Mouse (Mus musculus): ENCODE results near the gene Tgfb3. TPM values are rescaled to one million over a fixed set of nuclear protein-coding genes. Genes with fewer than 3 reads are reported as not detected.

Gene Tgfb3
- polyA plus RNA-seq, 1 experiment from 2014 or later = 7.0 TPM

- WGBS = 84% methylated on average over 3 of the region's 3 CpGs
- no peaks in the 10 kb centered on the region for H3K27me3 ChIP-seq (ENCODE audit: insufficient read depth, poor library complexity, severe bottlenecking)
- no peaks in the 10 kb centered on the region for H3K9me3 ChIP-seq
- H3K36me3 ChIP-seq = peaks cover 38% of the 10 kb centered on the region
- no peak for DNase-seq (ENCODE audit: low spot score)
- H3K4me1 ChIP-seq (replicated peaks) = peaks cover 37% of the 10 kb centered on the region
- no peak overlapping the region for H3K4me3 ChIP-seq
- H3K27ac ChIP-seq = no peak overlapping the region
Measured at GRCm38 (mm10) chr12:86100711-86101110, 21.9 kb upstream of the Tgfb3 start.

DNA sequence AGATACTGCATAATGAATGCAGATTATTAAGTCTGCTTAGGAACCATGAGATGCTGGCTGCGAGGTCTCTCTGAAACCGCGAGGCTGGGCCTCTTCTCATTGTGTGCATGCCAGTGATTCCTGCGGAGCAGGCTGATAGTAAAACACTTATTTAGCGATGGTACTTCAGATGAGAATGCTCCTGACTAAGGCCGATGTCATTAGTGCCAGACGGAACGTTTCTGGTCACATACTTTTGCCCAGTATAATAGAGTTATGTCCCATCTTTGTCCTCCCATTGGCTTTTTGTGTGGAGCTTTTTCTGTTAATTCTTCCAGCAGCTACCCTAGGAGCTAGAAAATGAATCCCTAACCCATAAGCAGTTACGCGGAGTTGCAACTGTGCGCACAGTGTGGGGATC, 18.9 kb upstream of the Tgfb3 start:
- WGBS = 80% methylated on average over 11 of the region's 11 CpGs
- no peaks in the 10 kb centered on the region for H3K27me3 ChIP-seq (ENCODE audit: insufficient read depth, poor library complexity, severe bottlenecking)
- peaks cover 13% of the 10 kb centered on the region for H3K4me1 ChIP-seq (replicated peaks)
- H3K4me3 ChIP-seq = no peak overlapping the region
- H3K27ac ChIP-seq = no peak overlapping the region
- no peaks in the 10 kb centered on the region for H3K9me3 ChIP-seq
- no peak for DNase-seq (ENCODE audit: low spot score)
- peaks cover 27% of the 10 kb centered on the region for H3K36me3 ChIP-seq

GRCm38 (mm10) chr12:86095806-86096205, 17.0 kb upstream of the Tgfb3 start:
- Histone ChIP-seq H3K4me3 (no peak overlapping the region), H3K4me1 (replicated peaks) (peaks cover 24% of the 10 kb centered on the region)
- WGBS = 86% methylated on average over 4 of the region's 4 CpGs

DNA sequence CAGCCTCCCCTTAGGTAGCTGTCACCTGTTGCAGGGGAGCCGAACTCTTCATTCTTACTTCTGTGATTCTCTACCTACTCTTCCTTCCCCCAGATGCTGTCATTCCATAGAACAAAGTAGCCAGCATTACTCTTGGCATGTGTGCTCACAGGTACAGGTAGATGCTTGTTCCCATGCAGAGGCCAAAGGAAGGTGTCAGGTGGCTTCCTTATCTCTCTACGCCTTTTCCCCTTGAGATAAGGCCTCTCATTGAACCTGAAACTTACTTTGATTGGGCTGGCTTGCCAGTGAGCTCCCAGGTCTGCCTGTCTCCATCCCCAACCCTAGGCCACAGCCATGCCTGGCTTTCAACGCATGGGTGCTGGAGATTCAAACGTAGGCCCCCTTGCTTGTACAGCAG, 15.2 kb upstream of the Tgfb3 start:
- Histone ChIP-seq H3K9me3 (no peaks in the 10 kb centered on the region), H3K4me3 (no peak overlapping the region), H3K36me3 (peaks cover 22% of the 10 kb centered on the region), H3K27ac (no peak overlapping the region), H3K4me1 (replicated peaks) (peaks cover 24% of the 10 kb centered on the region), H3K27me3 (ENCODE audit: insufficient read depth, poor library complexity, severe bottlenecking) (no peaks in the 10 kb centered on the region)
- WGBS = 95% methylated on average over 4 of the region's 4 CpGs
- no peak for DNase-seq (ENCODE audit: low spot score)

More at GRCm38 (mm10) chr12:86095806-86096205, 17.0 kb upstream of the Tgfb3 start:
- Histone ChIP-seq H3K27me3 (ENCODE audit: insufficient read depth, poor library complexity, severe bottlenecking) (no peaks in the 10 kb centered on the region), H3K36me3 (peaks cover 20% of the 10 kb centered on the region), H3K9me3 (no peaks in the 10 kb centered on the region), H3K27ac (no peak overlapping the region)
- no peak for DNase-seq (ENCODE audit: low spot score)

DNA sequence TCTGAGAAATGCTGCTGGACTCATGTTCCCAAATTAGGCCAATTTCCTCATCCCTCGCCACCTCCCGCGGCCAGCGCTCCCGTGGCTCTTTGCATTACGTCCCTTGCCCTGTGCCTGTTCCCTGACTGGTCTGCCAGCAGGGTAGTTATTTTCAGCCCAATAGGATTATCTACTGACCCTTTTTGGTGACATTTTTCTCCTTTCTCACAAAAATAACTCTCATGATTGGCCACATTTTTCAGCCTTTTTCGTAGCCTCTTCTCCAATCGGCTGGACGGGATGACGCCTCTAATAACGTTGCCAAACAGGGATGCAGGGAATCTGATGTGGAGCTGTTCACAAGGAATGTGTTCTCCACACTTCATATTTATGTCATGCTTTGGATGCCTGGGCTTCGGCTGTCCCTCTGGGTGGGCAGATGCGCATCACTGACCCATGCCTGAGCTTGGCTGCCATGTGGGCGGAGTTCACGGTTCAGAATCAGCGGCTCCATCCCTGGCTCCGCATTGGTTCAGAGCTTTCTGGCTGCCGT, 12.8 kb upstream of the Tgfb3 start:
- peaks cover 35% of the 10 kb centered on the region for H3K36me3 ChIP-seq
- H3K4me1 ChIP-seq (replicated peaks) = peaks cover 28% of the 10 kb centered on the region
- H3K27me3 ChIP-seq (ENCODE audit: insufficient read depth, poor library complexity, severe bottlenecking) = no peaks in the 10 kb centered on the region
- no peak overlapping the region for H3K4me3 ChIP-seq
- 38% methylated on average over 18 of the region's 18 CpGs for WGBS
- H3K27ac ChIP-seq = no peak overlapping the region
- H3K9me3 ChIP-seq = no peaks in the 10 kb centered on the region
- DNase-seq (ENCODE audit: low spot score) = peak; percentile 34

GRCm38 (mm10) chr12:86090764-86091163, 11.9 kb upstream of the Tgfb3 start:
- Histone ChIP-seq H3K4me1 (replicated peaks) (peaks cover 28% of the 10 kb centered on the region), H3K9me3 (no peaks in the 10 kb centered on the region), H3K36me3 (peaks cover 43% of the 10 kb centered on the region), H3K27me3 (ENCODE audit: insufficient read depth, poor library complexity, severe bottlenecking) (no peaks in the 10 kb centered on the region), H3K4me3 (no peak overlapping the region), H3K27ac (no peak overlapping the region)
- DNase-seq (ENCODE audit: low spot score) = no peak
- 65% methylated on average over 4 of the region's 4 CpGs for WGBS

DNA sequence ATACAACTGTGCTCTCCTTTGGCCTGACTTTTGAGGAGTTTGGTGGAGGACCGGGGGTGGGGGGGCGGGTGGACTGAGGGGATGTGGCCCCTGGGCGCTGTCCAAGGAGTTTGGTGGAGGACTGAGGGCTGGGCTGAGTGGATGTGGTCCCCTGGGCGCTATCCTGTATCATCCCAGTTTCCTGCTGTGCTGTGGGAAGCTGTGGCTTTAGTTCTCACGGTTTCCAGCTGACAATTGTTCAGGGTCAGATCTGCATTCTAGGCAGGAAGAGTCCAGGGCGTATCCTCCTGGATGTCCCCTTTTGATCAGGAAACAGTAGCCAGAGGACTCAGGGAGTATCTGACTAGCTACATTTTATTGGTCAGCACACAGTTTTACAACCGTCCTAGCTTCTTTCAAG, 9.2 kb upstream of the Tgfb3 start:
- no peak for DNase-seq (ENCODE audit: low spot score)
- H3K27ac ChIP-seq = no peak overlapping the region
- no peak overlapping the region for H3K4me3 ChIP-seq
- H3K27me3 ChIP-seq (ENCODE audit: insufficient read depth, poor library complexity, severe bottlenecking) = no peaks in the 10 kb centered on the region
- WGBS = 67% methylated on average over 7 of the region's 7 CpGs
- peaks cover 31% of the 10 kb centered on the region for H3K4me1 ChIP-seq (replicated peaks)
- peaks cover 50% of the 10 kb centered on the region for H3K36me3 ChIP-seq
- H3K9me3 ChIP-seq = no peaks in the 10 kb centered on the region

DNA sequence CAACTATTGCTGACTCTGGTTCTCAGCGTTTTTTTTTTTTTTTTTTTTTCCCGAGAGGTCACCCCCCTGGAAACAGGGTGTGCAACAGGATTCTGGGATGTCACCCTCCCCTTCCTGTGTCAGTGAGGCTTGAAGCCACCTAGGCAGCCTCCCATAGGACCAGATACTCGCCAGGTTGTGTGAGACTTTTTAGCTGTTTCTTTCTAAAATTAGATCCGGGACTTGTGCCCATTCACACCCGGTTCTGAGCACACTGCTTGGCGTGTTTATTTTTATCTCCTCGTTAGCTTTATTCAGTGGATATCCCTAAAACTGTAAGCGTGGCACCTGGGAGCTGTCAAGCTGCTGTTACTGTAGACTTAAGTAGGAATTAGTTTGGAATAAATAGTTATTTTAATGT, 7.7 kb upstream of the Tgfb3 start:
- H3K4me1 ChIP-seq (replicated peaks) = peaks cover 19% of the 10 kb centered on the region
- WGBS = 89% methylated on average over 8 of the region's 8 CpGs
- no peak for DNase-seq (ENCODE audit: low spot score)
- no peak overlapping the region for H3K4me3 ChIP-seq
- H3K36me3 ChIP-seq = peaks cover 50% of the 10 kb centered on the region
- no peak overlapping the region for H3K27ac ChIP-seq
- H3K27me3 ChIP-seq (ENCODE audit: insufficient read depth, poor library complexity, severe bottlenecking) = 0 out of 2 replicates have a peak, but pooled peaks cover 2% of the 10 kb centered on the region
- H3K9me3 ChIP-seq = no peaks in the 10 kb centered on the region

- DNase-seq (ENCODE audit: low spot score) = no peak
- 94% methylated on average over 7 of the region's 7 CpGs for WGBS
- H3K27ac ChIP-seq = no peak overlapping the region
Measured at GRCm38 (mm10) chr12:86085873-86086272, 7.0 kb upstream of the Tgfb3 start.

DNA sequence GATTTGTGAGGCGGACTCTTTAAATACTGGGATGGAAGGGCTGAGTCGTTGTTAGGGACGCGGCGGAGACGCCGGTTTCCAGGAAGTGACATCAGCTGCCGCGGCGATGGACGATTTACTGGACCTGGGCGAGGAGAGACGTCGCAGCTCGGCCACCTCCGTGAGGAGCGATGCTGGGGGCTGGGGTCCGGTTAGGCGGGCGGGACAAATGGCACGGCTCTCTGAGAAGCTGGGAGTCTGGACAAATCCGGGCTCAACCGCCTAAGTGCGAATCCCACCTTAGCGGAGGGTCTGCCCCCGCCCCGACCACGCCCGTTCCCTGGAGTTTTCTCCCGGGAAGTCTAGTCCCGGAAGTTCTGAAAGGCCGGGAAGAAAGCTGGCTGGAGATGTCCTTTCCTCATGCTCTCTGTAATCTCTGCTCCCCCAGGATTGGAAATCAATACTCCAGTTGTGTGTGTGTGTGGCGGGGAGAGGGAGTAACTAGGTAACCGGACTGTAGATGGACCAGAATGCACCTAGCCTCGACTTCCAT, 3.7 kb upstream of the Tgfb3 start, which contains the start of gene Ift43:
Ift43 (plus strand) TSS at position 61 of the 532 bp plus-strand sequence.
- Histone ChIP-seq H3K27ac (peak within 1 kb of the TSS; percentile 85), H3K27me3 (ENCODE audit: insufficient read depth, poor library complexity, severe bottlenecking) (peaks cover 28% of the 10 kb centered on the region), H3K4me3 (peak within 1 kb of the TSS; percentile 81), H3K9me3 (no peaks in the 10 kb centered on the region), H3K36me3 (peaks cover 26% of the 10 kb centered on the region), H3K4me1 (replicated peaks) (peaks cover 17% of the 10 kb centered on the region)
- under 1% methylated on average over 35 of the region's 35 CpGs for WGBS
- peak; percentile 91 for DNase-seq (ENCODE audit: low spot score)

More at GRCm38 (mm10) chr12:86085873-86086272, 7.0 kb upstream of the Tgfb3 start:
- Histone ChIP-seq H3K36me3 (peaks cover 50% of the 10 kb centered on the region), H3K27me3 (ENCODE audit: insufficient read depth, poor library complexity, severe bottlenecking) (peaks cover 9% of the 10 kb centered on the region), H3K4me1 (replicated peaks) (peaks cover 12% of the 10 kb centered on the region), H3K9me3 (no peaks in the 10 kb centered on the region), H3K4me3 (no peak overlapping the region)

DNA sequence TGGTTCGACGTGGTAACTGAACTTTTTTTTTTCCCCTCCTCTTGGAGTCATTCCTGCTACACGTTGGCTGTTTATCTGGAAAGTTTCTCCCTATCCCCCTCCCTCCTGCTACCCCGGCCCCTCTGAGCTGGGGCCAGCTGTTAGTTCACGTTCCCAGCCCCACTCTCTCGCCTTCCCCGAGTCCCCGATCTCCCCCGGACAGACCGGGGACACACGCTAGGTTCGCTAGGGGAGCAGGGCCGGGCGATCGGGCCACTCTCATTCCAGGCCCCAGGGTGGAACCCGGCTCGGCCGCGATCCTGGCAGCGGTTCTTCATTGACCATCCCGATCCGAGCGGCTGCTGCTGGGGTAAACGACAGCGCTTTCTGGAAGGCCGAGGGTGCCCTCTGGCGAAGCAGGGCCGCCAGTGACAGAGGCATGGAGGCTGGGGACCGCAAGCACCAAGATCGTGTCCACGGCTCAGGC, 394 bp upstream of the Tgfb3 start:
- Histone ChIP-seq H3K4me1 (replicated peaks) (peaks cover 38% of the 10 kb centered on the region), H3K9me3 (no peaks in the 10 kb centered on the region), H3K27ac (peak overlapping the region; percentile 91), H3K27me3 (ENCODE audit: insufficient read depth, poor library complexity, severe bottlenecking) (peaks cover 50% of the 10 kb centered on the region), H3K4me3 (peak overlapping the region; percentile 70), H3K36me3 (no peaks in the 10 kb centered on the region)
- DNase-seq (ENCODE audit: low spot score) = peak; percentile 93
- under 1% methylated on average over 31 of the region's 31 CpGs for WGBS

GRCm38 (mm10) chr12:86078176-86078552, 677 bp downstream of the Tgfb3 start:
- Histone ChIP-seq H3K27ac (peak overlapping the region; percentile 91), H3K4me1 (replicated peaks) (peaks cover 35% of the 10 kb centered on the region), H3K4me3 (peak overlapping the region; percentile 70), H3K27me3 (ENCODE audit: insufficient read depth, poor library complexity, severe bottlenecking) (peaks cover 50% of the 10 kb centered on the region), H3K36me3 (no peaks in the 10 kb centered on the region), H3K9me3 (no peaks in the 10 kb centered on the region)
- WGBS = 10% methylated on average over 9 of the region's 9 CpGs
- peak; percentile 24 for DNase-seq (ENCODE audit: low spot score)

GRCm38 (mm10) chr12:86077736-86078135, 1.1 kb downstream of the Tgfb3 start:
- DNase-seq (ENCODE audit: low spot score) = peak; percentile 30
- Histone ChIP-seq H3K4me1 (replicated peaks) (peaks cover 31% of the 10 kb centered on the region), H3K27me3 (ENCODE audit: insufficient read depth, poor library complexity, severe bottlenecking) (peaks cover 50% of the 10 kb centered on the region), H3K9me3 (no peaks in the 10 kb centered on the region), H3K4me3 (peak overlapping the region; percentile 70), H3K36me3 (no peaks in the 10 kb centered on the region), H3K27ac (peak overlapping the region; percentile 91)
- 16% methylated on average over 11 of the region's 11 CpGs for WGBS

All from hindbrain, embryonic 10.5 days (tissue).